Mouse (Mus musculus): ENCODE measurements around the gene Lor. TPM values are rescaled to one million over a fixed set of nuclear protein-coding genes. Genes with fewer than 3 reads are reported as not detected.
A peak's percentile ranks its signal among the peaks of the same experiment; 100 is the strongest.

Lor gene
- polyA plus RNA-seq (2012; fragmentation: generic; extraction: Trizol): 6.9 TPM
- long read RNA-seq, experiment 1: 0 reads
- long read RNA-seq, experiment 2, partial matches to known transcripts: 0 of 1 reads
- long read RNA-seq, experiment 2, other reads (novel, unspliced or antisense): 1 of 1 reads

DNA sequence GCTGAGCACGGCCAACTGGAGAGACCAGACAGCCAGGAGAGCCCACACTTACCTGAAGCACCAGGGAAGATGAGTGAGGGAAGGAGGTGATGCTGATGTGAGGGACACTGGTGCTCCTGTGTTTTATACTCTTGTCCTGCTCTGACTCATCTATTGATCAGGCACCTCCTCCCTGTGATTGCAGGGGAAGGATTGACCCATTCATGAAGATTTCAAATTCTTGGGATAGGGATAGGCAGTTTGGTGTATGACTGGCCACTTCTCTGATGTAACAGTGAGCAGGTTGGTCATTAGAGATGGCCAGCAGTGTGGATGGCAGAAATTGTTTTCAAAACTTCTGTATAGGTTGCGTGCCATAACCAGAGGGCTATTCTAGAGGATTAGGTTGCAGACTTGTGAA, at the start of gene Lor:
Gene Lor, minus strand, starts transcription at position 101 of the 400 bp plus-strand sequence.
- no peaks in the 10 kb centered on the region for H3K27me3 ChIP-seq (ENCODE audit: control insufficient read depth, insufficient read depth, insufficient read length)

GRCm38 (mm10) chr3:92123847-92124246, 40.9 kb upstream of the Lor start, which contains the start of gene Prr9:
Prr9 (minus strand) TSS chr3:92123947.
- Histone ChIP-seq H3K27me3 (ENCODE audit: control insufficient read depth, insufficient read depth, insufficient read length) (no peaks in the 10 kb centered on the region), H3K79me3 (ENCODE audit: low read depth) (no peaks in the 10 kb centered on the region), H3K79me2 (ENCODE audit: control insufficient read depth, insufficient read depth) (no peaks in the 10 kb centered on the region), H3K36me3 (ENCODE audit: control insufficient read depth, insufficient read depth) (no peaks in the 10 kb centered on the region), H3K4me3 (ENCODE audit: insufficient read depth, poor library complexity, severe bottlenecking) (no peak within 1 kb of the TSS), H3ac (ENCODE audit: control insufficient read depth, insufficient read length, low read depth) (no peak within 1 kb of the TSS)
- TF ChIP-seq USF1 (IDR thresholded peaks at IDR 0.05; ENCODE audit: low read depth) (peak; percentile 76), CTCF (IDR thresholded peaks at IDR 0.05; ENCODE audit: control insufficient read depth, insufficient read depth, insufficient read length) (no peak), MAX (IDR thresholded peaks at IDR 0.05) (no peak), MYOG (IDR thresholded peaks at IDR 0.05; ENCODE audit: control insufficient read depth, extremely low read depth, insufficient read length) (no peak)

More for the DNA sequence above, at the start of gene Lor:
- TF ChIP-seq USF1 (IDR thresholded peaks at IDR 0.05; ENCODE audit: low read depth) (no peak), CTCF (IDR thresholded peaks at IDR 0.05; ENCODE audit: control insufficient read depth, insufficient read depth, insufficient read length) (no peak), MYOG (IDR thresholded peaks at IDR 0.05; ENCODE audit: control insufficient read depth, extremely low read depth, insufficient read length) (no peak), MAX (IDR thresholded peaks at IDR 0.05) (no peak), MYOD1 (IDR thresholded peaks at IDR 0.05; ENCODE audit: control insufficient read depth, insufficient read length, low read depth) (no peak), FOSL1 (IDR thresholded peaks at IDR 0.05; ENCODE audit: insufficient read depth, low read length, poor library complexity, severe bottlenecking) (no peak), CEBPB (IDR thresholded peaks at IDR 0.05; ENCODE audit: low read depth) (no peak)
- Histone ChIP-seq H3K79me3 (ENCODE audit: low read depth) (no peaks in the 10 kb centered on the region), H3K36me3 (ENCODE audit: control insufficient read depth, insufficient read depth) (no peaks in the 10 kb centered on the region), H3K4me3 (ENCODE audit: insufficient read depth, poor library complexity, severe bottlenecking) (no peak within 1 kb of the TSS), H3ac (ENCODE audit: control insufficient read depth, insufficient read length, low read depth) (no peak within 1 kb of the TSS), H3K79me2 (ENCODE audit: control insufficient read depth, insufficient read depth) (no peaks in the 10 kb centered on the region)

- Histone ChIP-seq H3K36me3 (ENCODE audit: control insufficient read depth, insufficient read depth) (no peaks in the 10 kb centered on the region), H3ac (ENCODE audit: control insufficient read depth, insufficient read length, low read depth) (no peak overlapping the region), H3K4me3 (ENCODE audit: insufficient read depth, poor library complexity, severe bottlenecking) (no peak overlapping the region), H3K79me3 (ENCODE audit: low read depth) (no peaks in the 10 kb centered on the region), H3K27me3 (ENCODE audit: control insufficient read depth, insufficient read depth, insufficient read length) (no peaks in the 10 kb centered on the region), H3K79me2 (ENCODE audit: control insufficient read depth, insufficient read depth) (no peaks in the 10 kb centered on the region)
- TF ChIP-seq FOSL1 (IDR thresholded peaks at IDR 0.05; ENCODE audit: insufficient read depth, low read length, poor library complexity, severe bottlenecking) (peak; percentile 35), USF1 (IDR thresholded peaks at IDR 0.05; ENCODE audit: low read depth) (peak; percentile 66), CTCF (IDR thresholded peaks at IDR 0.05; ENCODE audit: control insufficient read depth, insufficient read depth, insufficient read length) (no peak), MYOG (IDR thresholded peaks at IDR 0.05; ENCODE audit: control insufficient read depth, extremely low read depth, insufficient read length) (no peak), MAX (IDR thresholded peaks at IDR 0.05) (peak; percentile 56), CEBPB (IDR thresholded peaks at IDR 0.05; ENCODE audit: low read depth) (no peak), MYOD1 (IDR thresholded peaks at IDR 0.05; ENCODE audit: control insufficient read depth, insufficient read length, low read depth) (no peak)
Observed at GRCm38 (mm10) chr3:92120902-92121301, 38.0 kb upstream of the Lor start.

DNA sequence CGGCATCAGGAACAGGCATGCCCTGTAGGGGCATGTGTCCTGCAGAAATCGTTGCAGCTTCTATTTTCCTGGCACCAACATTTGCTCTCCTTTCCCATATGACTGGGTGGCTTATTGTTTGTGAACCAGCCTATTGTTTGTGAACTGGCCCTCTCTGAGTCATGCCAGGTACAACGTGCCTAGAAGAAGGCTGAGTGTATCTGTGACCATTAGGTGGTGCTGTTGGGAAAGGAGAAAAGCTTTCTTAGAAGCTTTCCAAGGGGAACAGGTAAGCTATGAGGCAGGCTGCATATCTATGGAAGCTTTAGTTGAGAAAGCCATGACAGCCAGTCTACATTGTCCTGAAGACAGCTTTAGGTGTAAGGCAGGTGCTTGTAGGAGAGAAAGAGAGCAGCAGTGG, 35.0 kb upstream of the Lor start:
- Histone ChIP-seq H3K79me3 (ENCODE audit: low read depth) (no peaks in the 10 kb centered on the region), H3K4me3 (ENCODE audit: insufficient read depth, poor library complexity, severe bottlenecking) (no peak overlapping the region), H3K27me3 (ENCODE audit: control insufficient read depth, insufficient read depth, insufficient read length) (no peaks in the 10 kb centered on the region), H3K79me2 (ENCODE audit: control insufficient read depth, insufficient read depth) (no peaks in the 10 kb centered on the region), H3ac (ENCODE audit: control insufficient read depth, insufficient read length, low read depth) (no peak overlapping the region), H3K36me3 (ENCODE audit: control insufficient read depth, insufficient read depth) (no peaks in the 10 kb centered on the region)
- TF ChIP-seq USF1 (IDR thresholded peaks at IDR 0.05; ENCODE audit: low read depth): no peak
- TF ChIP-seq MAX (IDR thresholded peaks at IDR 0.05): no peak
- TF ChIP-seq FOSL1 (IDR thresholded peaks at IDR 0.05; ENCODE audit: insufficient read depth, low read length, poor library complexity, severe bottlenecking): no peak
- TF ChIP-seq CEBPB (IDR thresholded peaks at IDR 0.05; ENCODE audit: low read depth): no peak
- peak; percentile 1 for TF ChIP-seq CTCF (IDR thresholded peaks at IDR 0.05; ENCODE audit: control insufficient read depth, insufficient read depth, insufficient read length)
- no peak for TF ChIP-seq MYOG (IDR thresholded peaks at IDR 0.05; ENCODE audit: control insufficient read depth, extremely low read depth, insufficient read length)
- TF ChIP-seq MYOD1 (IDR thresholded peaks at IDR 0.05; ENCODE audit: control insufficient read depth, insufficient read length, low read depth): no peak

DNA sequence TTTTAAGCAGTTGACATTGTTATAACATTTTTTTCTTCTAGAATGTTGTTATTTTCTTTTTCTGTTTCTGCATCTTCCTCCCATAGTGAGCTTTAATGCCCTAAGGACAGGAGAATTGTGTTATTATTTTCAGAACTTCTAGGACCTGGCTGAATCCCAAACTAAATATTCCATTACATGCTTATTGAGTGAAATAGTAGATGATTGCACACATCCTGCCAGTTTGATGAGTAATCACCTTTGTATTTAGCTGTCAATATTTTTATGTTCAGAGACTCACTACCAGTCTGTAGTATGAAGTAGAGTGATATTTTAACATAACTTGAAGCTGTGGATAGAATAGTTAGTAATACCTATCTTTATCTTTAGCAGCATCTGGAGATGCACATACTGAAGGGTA, 28.6 kb upstream of the Lor start:
- Histone ChIP-seq H3ac (ENCODE audit: control insufficient read depth, insufficient read length, low read depth) (no peak overlapping the region), H3K79me2 (ENCODE audit: control insufficient read depth, insufficient read depth) (no peaks in the 10 kb centered on the region), H3K4me3 (ENCODE audit: insufficient read depth, poor library complexity, severe bottlenecking) (no peak overlapping the region), H3K27me3 (ENCODE audit: control insufficient read depth, insufficient read depth, insufficient read length) (no peaks in the 10 kb centered on the region), H3K36me3 (ENCODE audit: control insufficient read depth, insufficient read depth) (no peaks in the 10 kb centered on the region), H3K79me3 (ENCODE audit: low read depth) (no peaks in the 10 kb centered on the region)
- TF ChIP-seq MYOG (IDR thresholded peaks at IDR 0.05; ENCODE audit: control insufficient read depth, extremely low read depth, insufficient read length): no peak
- no peak for TF ChIP-seq MAX (IDR thresholded peaks at IDR 0.05)
- TF ChIP-seq USF1 (IDR thresholded peaks at IDR 0.05; ENCODE audit: low read depth): no peak
- TF ChIP-seq MYOD1 (IDR thresholded peaks at IDR 0.05; ENCODE audit: control insufficient read depth, insufficient read length, low read depth): no peak
- TF ChIP-seq CTCF (IDR thresholded peaks at IDR 0.05; ENCODE audit: control insufficient read depth, insufficient read depth, insufficient read length): no peak
- no peak for TF ChIP-seq FOSL1 (IDR thresholded peaks at IDR 0.05; ENCODE audit: insufficient read depth, low read length, poor library complexity, severe bottlenecking)
- TF ChIP-seq CEBPB (IDR thresholded peaks at IDR 0.05; ENCODE audit: low read depth): peak; percentile 68

DNA sequence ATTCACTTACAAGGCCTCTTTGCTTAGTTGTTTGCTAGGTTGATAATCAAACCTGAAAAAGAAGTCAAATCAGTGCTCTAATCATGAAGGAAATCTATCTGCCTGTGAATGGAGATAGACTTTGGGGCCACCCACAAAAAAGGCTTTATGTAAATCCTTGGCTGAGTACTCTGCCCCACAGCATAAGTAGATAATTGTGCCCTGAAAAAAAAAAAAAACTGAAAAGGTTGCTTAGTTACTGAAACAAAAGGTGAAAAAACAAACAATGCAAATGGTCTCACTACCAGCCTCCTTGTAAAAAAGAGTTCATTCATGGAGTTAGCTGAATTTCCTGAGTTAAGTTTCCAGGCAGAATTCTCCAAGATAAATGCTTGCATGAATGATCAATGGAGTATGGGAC, 27.8 kb upstream of the Lor start:
- no peak for TF ChIP-seq USF1 (IDR thresholded peaks at IDR 0.05; ENCODE audit: low read depth)
- TF ChIP-seq FOSL1 (IDR thresholded peaks at IDR 0.05; ENCODE audit: insufficient read depth, low read length, poor library complexity, severe bottlenecking): no peak
- no peak for TF ChIP-seq CTCF (IDR thresholded peaks at IDR 0.05; ENCODE audit: control insufficient read depth, insufficient read depth, insufficient read length)
- TF ChIP-seq MAX (IDR thresholded peaks at IDR 0.05): no peak
- no peak for TF ChIP-seq MYOG (IDR thresholded peaks at IDR 0.05; ENCODE audit: control insufficient read depth, extremely low read depth, insufficient read length)
- no peak for TF ChIP-seq CEBPB (IDR thresholded peaks at IDR 0.05; ENCODE audit: low read depth)
- no peak for TF ChIP-seq MYOD1 (IDR thresholded peaks at IDR 0.05; ENCODE audit: control insufficient read depth, insufficient read length, low read depth)
- Histone ChIP-seq H3K79me3 (ENCODE audit: low read depth) (no peaks in the 10 kb centered on the region), H3K4me3 (ENCODE audit: insufficient read depth, poor library complexity, severe bottlenecking) (no peak overlapping the region), H3K27me3 (ENCODE audit: control insufficient read depth, insufficient read depth, insufficient read length) (no peaks in the 10 kb centered on the region), H3K36me3 (ENCODE audit: control insufficient read depth, insufficient read depth) (no peaks in the 10 kb centered on the region), H3K79me2 (ENCODE audit: control insufficient read depth, insufficient read depth) (no peaks in the 10 kb centered on the region), H3ac (ENCODE audit: control insufficient read depth, insufficient read length, low read depth) (no peak overlapping the region)

All from C2C12 (cell line).